Mouse (Mus musculus) urinary bladder, adult 18-20 months (tissue): ENCODE results near the gene Fam53b.
A peak's percentile ranks its signal among the peaks of the same experiment; 100 is the strongest.

Experiments used
- DNase-seq, 2 experiments: peaks; one replicate each; pipeline ENCODE4 v3.0.0; 2022; ENCODE audit warnings: low spot score in 2 of 2, mixed read lengths in 2 of 2

Gene Fam53b

GRCm38 (mm10) chr7:132813416-132814088 lies at the start of gene Fam53b:
Gene Fam53b (minus strand): TSS chr7:132813886.
- DNase-seq: peak; percentile 54 to 77

- DNase-seq: peak; percentile 86 to 87
Measured at GRCm38 (mm10) chr7:132859042-132859958, 45.6 kb upstream of the Fam53b start, which contains the start of gene Abraxas2. Gene Abraxas2 (plus strand): TSS chr7:132859225.

GRCm38 (mm10) chr7:132858043-132858608 lies 44.4 kb upstream of the Fam53b start:
- DNase-seq: no peak

- no peak for DNase-seq
Measured at GRCm38 (mm10) chr7:132856083-132856482, 42.4 kb upstream of the Fam53b start.

- DNase-seq: no peak
Measured at GRCm38 (mm10) chr7:132853946-132854345, 40.3 kb upstream of the Fam53b start.

- no peak for DNase-seq
Measured at GRCm38 (mm10) chr7:132853361-132853760, 39.7 kb upstream of the Fam53b start.

GRCm38 (mm10) chr7:132852173-132852844 lies 38.6 kb upstream of the Fam53b start, which contains the start of gene Eef1akmt2:
Gene Eef1akmt2 (minus strand): TSS chr7:132852673.
- DNase-seq: peak; percentile 72 to 83

GRCm38 (mm10) chr7:132843152-132843551 lies 29.5 kb upstream of the Fam53b start:
- DNase-seq: no peak

GRCm38 (mm10) chr7:132842455-132842854 lies 28.8 kb upstream of the Fam53b start:
- no peak for DNase-seq

- no peak for DNase-seq
Measured at GRCm38 (mm10) chr7:132841287-132841686, 27.6 kb upstream of the Fam53b start.

GRCm38 (mm10) chr7:132830955-132831354 lies 17.3 kb upstream of the Fam53b start:
- no peak for DNase-seq

GRCm38 (mm10) chr7:132824346-132825022 lies 10.8 kb upstream of the Fam53b start:
- DNase-seq: no peak

- DNase-seq: no peak
Measured at GRCm38 (mm10) chr7:132823832-132824231, 10.1 kb upstream of the Fam53b start.

GRCm38 (mm10) chr7:132820692-132821091 lies 7.0 kb upstream of the Fam53b start:
- DNase-seq: no peak

GRCm38 (mm10) chr7:132817056-132817455 lies 3.4 kb upstream of the Fam53b start:
- DNase-seq: no peak

- DNase-seq: no peak
Measured at GRCm38 (mm10) chr7:132816528-132816927, 2.8 kb upstream of the Fam53b start.

- no peak for DNase-seq
Measured at GRCm38 (mm10) chr7:132815081-132815480, 1.4 kb upstream of the Fam53b start.

- no peak for DNase-seq
Measured at GRCm38 (mm10) chr7:132814089-132814450, 384 bp upstream of the Fam53b start.

- DNase-seq: peak; percentile 53 to 71
Measured at GRCm38 (mm10) chr7:132812619-132813415, 869 bp downstream of the Fam53b start.
